Mouse (Mus musculus) telencephalon, adult 2 months (tissue): ENCODE results near the gene Zfp764.
"Not testable (repeated sequence)": the region's sequence is repeated elsewhere in the genome, so short reads cannot be mapped to it uniquely, and the experiment has no call there.

Experiments used
- DNase-seq: peaks from one replicate; pipeline ENCODE4 v3.0.0-alpha.2; 2011; ENCODE audit warnings: low read depth, low spot score

Gene Zfp764

DNA sequence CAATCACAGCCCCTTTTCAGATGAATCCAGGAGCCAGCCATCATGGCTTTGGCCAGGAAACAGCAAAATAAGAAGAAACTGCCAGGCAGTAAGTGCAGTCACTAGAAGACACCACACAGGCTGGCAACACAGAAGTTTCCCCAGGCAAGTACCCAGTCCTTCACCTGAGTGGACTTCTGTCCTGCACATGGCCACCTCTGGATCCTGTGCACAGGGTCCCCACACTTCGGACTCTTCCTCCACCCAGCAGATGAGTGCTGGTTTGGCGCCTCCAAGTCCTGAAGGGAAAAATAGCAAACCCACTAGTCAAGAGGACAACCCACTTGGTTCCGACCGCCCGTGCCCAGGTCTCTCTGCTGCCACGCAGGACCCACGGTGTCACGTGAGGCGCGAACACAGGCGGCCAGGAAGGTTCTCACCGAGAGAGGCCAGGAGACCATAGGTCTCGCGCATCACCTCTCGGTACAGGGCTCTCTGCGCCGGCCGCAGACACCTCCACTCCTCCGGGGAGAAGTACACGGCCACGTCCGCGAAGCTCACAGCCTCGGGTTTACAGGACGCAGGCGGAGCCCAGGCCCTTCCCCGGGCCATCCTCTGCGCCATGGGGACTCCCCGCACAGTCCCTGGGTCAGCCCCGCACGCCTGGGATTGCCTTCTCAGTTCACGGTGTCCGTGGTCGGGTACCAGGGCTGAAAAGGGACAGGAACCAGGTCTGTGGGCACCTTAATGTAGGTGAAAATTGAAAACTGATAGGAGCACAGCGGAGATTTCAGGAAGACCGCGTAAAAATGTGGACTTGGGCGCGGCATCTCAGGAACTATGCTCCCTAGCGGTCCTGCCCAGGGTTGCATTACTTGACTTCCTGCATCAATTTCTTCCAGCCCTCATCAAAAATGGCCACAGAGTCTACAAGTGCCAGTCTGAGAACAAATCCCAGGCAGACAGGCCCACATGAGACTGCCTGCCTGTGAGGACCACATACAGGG, at the start of gene Zfp764:
Gene Zfp764 (minus strand): TSS at position 821 of the 986 bp plus-strand sequence.
- peak; percentile 69 for DNase-seq

DNA sequence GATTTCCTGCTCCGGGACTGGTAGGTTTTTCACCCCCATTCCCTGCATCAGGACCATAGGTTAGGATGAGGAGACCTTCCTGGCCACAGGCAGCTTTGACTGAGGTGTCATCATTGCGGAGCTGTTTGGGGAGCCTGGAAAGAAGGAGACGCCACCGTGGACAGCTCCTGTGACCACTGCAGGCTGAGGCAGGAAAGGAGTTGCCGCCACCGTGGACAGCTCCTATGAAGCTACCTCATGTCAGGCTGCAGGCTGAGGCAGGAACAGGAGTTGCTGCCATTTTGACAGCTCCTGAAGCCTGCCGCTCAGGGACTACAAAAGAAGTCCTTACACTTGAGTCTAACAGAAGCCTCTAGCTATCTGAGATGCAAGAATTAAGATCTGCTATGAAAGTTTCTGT, 48.3 kb upstream of the Zfp764 start:
- DNase-seq = no peak

DNA sequence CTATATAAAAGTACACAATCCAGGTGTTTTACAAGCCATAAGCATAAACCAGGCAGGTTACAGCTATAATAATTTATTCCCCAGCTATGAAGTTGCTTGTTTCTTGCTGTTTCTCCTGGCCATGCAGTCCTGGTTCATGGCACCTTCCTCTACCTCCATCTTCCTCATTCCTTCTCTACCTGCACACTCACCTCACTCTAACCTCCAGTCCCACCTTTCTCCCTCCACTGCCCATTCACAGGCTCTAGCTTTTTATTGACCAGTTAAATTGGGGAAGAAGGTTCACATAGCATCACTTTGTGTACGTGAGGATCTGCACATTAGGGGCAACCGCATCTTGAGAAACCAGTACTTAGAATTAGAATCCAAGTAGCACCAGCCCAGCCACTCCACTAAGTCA, 46.4 kb upstream of the Zfp764 start:
- DNase-seq = no peak

DNA sequence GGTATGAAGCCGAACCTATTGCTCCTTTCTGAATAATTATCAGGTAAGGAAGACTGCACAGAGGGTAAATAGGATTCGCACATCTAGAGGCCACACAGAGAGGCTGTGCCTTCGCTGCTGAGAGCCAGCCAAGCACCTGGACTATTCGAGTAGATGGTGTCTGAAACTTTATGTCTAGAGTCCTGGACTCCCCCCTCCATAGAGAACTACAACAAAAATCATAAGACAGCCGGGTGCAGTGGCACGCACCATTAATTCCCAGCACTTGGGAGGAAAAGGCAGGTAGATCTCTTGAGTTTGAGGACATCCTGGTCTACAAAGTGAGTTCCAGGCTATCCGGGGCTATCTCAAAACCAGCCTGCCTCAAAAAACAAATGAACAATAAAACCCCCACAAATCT, 43.3 kb upstream of the Zfp764 start:
- DNase-seq = no peak

DNA sequence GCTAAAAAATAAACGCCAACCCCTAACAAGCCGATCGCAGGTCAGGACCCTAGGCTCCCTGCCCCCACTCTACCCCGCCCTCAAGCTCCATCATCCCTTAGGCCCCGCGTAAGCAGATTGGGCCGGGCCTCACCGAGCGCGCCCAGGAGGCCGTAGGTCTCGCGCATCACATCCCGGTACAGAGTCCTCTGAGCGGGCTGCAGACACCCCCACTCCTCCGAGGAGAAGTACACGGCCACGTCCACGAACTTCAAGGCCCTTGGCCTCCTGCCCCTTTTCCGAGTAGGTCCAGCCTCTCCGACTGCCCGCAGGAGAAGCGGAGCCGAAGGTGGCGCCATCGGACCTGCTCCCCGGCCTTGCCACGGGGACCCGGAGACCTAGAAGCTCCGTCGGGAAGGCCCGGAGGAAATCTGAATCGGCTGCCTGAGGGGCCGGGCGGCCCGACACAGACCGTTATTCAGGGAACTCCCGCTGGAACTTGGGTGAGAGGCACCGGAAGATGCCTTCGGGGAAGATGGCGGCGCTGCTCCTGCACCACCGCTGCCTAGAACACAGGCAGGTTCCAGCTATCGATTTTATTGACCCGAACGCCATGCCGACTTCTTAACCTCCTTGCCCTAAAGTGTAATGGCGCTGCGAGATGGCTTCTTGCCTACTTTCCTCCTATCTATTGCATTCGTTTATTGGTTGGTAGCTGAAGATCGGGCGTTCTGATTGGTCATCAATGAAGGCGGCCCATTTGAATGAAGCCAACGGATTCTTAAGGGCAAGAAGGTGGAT, 42.1 kb upstream of the Zfp764 start, which contains the start of gene Zfp689:
Gene Zfp689 (minus strand): TSS at position 638 of the 780 bp plus-strand sequence.
- DNase-seq = peak; percentile 99

DNA sequence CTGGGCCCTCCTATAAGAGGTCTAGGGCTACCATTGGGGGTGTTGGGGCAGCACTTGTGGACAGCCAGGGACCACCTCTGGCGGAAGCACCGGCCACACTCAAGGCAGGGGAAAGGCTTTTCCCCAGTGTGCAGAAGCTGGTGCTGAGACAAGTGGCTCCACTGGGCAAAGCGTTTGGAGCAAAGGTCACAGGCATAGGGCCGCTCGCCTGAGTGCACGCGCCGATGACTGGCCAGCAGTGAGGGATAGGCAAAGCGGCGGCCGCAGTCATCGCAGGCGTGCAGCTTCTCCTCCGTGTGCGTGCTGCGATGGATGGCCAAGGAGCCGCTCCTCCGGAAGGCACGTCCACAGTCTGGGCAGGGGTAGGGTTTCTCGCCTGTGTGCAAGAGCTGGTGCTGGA, 37.4 kb upstream of the Zfp764 start:
- no peak for DNase-seq

DNA sequence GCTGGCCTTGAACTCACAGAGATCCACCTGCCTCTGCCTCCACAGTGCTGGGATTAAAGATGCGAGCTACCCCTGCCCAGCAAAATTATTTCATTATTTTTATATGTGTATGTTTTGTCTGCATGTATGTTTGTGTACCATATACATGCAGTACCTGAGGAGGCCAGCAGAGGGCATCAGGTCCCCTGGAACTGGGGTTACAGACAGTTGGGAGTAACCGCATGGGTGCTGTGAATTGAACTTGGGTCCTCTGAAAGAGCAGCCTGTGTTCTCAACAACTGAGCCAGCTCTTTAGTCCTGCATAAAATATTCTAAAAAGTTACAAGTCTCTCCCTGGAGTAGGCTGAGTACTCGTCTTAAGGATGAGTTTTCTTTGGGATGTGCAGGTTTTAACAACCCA, 31.1 kb upstream of the Zfp764 start:
- DNase-seq = no peak

DNA sequence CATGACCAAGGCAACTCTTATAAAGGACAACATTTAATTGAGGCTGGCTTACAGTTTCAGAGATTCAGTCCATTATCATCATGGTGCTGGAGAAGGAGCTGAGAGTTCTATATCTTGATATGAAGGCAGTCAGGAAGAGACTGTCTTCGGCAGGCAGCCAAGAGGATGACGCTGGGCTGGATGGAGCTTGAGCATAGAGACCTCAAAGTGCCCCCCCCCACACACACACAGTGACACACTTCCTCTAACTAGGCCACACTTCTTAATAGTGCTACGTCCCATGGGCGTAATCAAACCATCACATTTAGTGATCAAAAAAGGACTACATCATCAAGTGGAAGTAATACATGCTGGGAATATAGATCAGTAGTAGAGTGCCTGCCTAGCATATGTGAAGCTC, 28.6 kb upstream of the Zfp764 start:
- DNase-seq = no peak

DNA sequence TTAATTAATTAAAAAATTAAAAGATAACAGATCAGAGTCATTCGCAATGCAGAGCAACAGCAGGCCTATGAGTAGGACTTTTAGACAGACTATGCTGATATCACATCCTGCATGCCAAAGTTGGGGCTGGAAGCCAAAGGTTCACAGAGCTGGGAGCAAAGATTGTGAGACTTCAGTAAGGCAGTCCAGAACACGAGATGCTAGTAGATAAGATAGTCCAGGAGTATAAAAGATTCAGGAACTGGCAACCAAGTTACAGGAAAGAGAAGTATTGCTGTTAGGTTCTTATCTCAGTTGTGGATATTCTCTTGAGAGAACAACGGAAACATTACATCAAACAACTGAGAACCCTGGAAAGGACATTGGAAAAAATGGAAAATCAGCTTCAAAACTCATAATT, 19.7 kb upstream of the Zfp764 start:
- no peak for DNase-seq

DNA sequence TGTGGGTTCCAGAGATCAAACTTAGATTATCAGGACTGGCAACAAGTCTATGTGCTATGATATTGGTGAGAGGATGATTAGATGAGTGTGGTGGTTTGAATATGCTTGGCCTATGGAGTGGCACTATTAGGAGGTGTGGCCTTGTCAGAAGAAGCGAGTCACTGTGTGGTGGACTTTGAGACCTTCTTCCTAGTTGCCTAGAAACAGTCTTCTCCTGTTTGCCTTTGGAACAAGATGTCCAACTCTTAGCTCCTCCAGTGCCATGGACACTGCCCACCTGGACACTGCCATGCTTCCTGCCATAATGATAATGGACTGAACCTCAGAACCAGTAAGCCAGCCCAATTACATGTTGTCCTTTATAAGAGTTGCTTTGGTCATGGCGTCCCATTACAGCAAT, 19.3 kb upstream of the Zfp764 start:
- no peak for DNase-seq

DNA sequence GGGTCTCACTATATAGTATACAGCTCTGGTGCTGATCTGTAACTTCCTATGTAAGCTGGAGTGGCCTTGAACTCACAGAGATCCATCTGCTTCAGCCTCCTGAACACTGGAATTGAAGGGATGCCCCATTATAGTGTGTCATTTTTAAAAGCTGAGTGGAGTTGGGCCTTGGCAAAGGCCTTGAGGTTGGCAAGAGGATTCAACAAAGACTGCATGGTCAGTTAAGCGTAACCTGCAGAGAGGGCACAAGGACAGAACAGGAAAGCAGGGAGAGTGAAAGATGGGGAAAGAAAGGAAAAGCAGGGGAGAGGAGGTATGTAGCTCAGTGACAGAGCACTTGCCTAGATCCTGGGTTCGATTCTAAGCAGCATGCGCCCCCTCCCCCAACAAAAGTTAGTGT, 18.7 kb upstream of the Zfp764 start:
- DNase-seq = no peak

DNA sequence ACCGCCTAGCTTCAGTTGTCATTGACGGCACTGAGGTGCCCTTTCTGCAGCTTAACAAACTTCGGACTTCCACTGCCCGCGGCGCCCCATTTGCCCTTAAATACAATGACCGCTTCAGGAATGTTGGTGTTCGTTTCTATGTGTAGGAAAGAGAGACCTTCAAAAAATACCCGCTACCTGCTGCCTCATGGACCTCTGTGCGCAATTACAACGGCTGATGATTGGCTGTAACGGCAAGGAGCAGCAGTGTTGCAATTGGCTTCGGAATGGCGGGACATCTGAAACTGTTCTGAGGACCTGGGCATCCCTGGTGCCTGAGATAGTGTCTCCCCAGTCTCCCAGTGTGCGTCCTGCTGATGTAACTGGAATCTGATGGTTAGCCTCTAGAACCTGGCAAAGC, 15.6 kb upstream of the Zfp764 start:
- DNase-seq = no peak

DNA sequence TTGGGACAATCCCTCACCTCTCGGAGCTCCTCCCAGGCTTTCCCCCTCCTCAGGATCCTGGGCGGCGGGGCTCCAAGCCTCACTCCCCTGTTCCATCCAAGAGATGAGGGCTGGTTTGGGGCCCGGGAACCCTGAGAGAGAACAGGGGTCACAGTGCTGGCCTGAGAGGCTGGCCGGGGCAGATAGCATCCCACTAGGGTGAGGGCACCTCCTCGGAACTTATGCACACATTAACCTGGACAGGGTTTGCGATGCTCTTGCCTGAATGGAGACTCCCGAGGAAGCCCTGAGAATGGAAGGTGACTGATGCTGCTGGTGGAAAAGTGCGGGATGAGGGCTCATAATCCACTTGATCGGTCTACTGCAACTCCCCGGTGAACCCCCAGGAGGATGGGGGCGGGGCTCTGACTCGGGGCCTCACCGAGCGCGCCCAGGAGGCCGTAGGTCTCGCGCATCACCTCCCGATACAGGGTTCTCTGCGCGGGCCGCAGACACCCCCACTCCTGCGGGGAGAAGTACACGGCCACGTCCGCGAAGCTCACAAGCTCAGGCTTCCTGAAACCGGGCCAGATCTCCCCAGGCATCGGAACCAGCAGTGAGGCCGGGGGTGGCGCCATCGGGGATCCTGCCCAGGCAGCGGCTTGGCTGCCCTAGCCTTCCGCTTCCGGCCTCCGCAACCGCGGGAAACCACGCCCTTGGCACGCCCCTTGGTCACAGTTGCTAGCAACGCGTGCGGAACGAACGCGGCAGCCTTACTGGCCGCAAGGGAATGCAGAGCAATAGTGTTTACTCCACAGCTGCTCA, 15.0 kb upstream of the Zfp764 start, which contains the start of gene Zfp688:
Gene Zfp688 (minus strand): TSS at position 681 of the 804 bp plus-strand sequence.
- peak; percentile 67 for DNase-seq

DNA sequence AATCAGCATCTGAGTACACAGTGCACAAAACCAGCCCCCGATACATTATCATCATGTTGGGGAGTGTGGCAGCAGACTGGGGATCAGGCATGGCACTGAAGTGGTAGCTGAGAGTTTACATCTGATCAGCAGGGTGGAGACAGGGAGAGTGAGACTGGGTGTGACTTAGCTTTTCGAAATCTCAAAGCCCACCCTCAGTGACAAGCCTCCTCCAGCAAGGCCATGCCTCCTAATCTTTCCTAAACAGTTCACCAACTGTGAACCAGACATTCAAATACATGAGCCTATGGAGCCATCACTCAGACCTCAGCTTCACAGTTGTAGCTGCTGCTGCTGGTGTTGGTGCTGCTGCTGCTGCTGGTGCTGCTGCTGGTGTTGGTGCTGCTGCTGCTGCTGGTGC, 4.8 kb upstream of the Zfp764 start:
- no peak for DNase-seq

DNA sequence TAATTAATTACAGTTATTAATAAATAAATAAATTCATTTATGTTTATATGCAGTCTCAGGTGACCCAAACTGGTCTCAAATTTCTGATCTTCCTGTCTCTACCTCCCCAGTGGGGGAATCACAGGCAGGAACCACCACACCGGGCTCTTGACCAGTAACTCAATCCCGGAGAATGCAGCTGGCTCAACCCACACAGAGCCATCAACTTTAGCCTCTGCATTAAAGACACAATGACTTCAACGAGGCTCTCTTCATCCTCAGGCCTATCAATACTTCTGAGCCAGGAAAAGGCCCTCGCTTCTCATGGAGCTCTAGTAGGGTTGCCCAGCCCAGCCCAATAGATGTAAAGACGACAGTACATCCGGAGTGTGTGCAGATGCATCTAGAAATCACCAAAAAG, 2.5 kb downstream of the Zfp764 start:
- not testable (repeated sequence) for DNase-seq

DNA sequence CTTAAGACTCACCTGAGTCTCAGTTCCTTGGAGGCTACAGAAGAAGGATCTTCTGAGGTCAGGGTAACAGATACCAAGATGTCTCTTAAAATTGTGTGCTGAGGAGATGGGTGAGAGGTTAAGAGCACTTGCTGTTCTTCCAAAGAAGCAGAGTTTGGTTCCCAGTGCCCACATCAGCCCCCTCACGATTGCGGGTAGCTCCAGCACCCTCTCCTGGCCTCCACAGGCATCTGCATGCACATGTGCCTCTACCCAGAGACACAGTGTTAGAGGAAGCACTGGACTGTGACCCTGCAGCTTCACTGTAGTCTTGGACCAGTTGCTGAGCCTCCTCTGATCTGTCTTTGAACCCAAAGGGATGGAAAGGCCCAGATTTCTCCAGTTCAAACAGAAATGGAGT, 3.6 kb downstream of the Zfp764 start:
- no peak for DNase-seq

DNA sequence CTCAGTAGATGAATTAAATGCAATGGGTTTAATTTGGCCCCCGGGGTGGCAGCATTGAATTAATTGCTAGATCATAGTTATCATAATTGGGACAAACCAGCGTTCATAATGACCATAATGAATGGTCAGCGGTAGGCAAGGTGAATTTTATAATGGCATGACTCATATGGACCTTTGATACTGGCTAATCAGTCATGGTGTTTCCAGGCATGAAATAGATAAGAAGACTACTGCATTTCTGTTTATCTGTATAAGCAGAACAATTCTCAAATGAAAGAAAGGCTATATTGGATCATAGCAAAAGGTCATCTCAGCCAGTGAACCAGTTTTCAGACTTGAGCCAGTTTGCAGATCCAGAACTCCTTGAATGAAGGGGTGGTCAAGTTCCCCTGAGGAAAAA, 6.3 kb downstream of the Zfp764 start:
- no peak for DNase-seq

DNA sequence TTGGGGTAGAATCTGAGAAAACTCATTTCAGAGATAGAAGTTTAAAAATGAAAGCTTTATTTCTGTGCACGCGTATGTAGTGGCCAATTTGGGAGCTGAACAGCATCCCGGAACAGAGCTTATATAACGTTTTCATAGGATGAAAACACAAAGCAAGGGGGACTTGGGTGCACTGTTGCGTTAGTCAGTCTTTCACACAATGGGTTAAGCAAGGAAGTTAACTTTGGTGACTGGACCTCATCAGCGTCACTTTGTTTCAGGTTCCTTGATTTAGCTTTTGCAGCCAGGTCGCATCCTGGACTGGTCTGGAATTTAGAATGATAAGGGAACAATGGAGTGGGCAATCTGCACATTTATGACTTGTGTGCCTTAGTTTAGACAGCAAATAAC, 12.7 kb downstream of the Zfp764 start:
- no peak for DNase-seq

DNA sequence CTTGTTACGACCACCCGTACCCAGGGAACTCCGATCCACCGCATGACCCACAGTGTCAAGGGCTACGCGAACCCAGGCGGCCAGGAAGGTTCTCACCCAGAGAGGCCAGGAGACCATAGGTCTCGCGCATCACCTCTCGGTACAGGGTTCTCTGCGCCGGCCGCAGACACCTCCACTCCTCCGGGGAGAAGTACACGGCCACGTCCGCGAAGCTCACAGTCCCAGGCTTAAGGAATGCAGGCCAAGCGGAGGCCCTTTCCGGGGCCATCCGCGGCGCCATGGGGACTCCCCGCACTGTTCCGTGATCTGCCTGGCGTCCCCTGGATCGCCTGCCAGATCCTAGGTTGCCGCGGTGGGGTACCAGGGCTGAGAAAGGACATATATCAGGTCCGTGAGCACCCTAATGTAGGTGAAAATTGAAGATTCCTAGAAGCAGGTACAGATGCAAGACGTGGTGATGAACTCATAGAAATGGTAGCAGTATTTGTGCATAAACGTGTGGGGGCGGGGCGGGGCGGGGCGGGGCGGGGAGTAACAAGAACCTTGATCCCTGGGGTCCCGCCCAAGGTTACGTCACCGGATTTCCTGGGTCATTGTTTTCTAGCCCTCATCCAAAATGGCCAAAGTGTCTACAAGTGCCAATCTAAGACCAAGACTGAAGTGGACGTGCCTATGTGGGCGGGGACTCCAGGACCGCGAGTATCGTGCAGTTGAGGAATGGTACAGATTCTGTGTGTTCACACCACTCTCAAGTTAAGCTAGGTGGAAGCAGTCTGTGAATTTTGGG, 13.3 kb downstream of the Zfp764 start, which contains the start of gene E430018J23Rik:
Gene E430018J23Rik (minus strand): TSS at position 473 of the 787 bp plus-strand sequence.
- DNase-seq = peak; percentile 98

DNA sequence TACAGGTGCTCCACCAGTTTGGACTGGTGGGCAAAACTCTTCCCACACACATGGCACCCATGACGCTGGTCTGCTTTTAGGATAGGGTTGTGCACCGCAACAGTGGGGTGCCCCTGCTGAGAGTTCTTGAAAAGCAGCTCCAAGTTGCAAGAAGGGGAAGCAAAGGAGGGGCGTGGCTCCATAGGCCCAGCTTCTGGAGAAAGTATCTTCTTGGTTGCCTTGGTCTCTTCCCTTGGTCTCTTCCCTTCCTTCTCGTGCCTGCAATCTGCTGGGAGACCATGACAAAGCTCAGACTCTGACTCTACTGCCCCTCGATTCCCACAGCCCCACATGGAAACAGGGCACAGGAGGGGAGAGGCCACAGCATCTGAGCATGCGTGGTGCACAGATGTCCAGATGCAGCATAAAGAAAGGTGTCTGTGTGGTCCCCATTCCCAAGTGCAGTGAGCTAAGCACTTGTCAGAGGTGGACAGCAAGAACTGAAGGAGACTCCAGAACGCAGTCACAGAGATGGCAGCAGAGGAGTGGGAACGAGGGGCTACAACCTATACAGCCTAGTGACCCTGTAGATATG, 14.3 kb downstream of the Zfp764 start:
- no peak for DNase-seq
